Mouse (Mus musculus) macrophage (primary cell): ENCODE measurements around the gene 5730507C01Rik. TPM values are rescaled to one million over a fixed set of nuclear protein-coding genes. Genes with fewer than 3 reads are reported as not detected.
"Not testable (repeated sequence)": the region's sequence is repeated elsewhere in the genome, so short reads cannot be mapped to it uniquely, and the experiment has no call there.

Source experiments
- H3K27ac ChIP-seq: fragments of 350-480 bp; formaldehyde crosslinking; 2 replicates; pipeline ENCODE4 v1.9.0; 2021
- H3K36me3 ChIP-seq: fragments of 350-480 bp; formaldehyde crosslinking; 2 replicates; pipeline ENCODE4 v1.9.0; 2021; ENCODE audit errors: inconsistent target
- H3K4me3 ChIP-seq: fragments of 350-480 bp; formaldehyde crosslinking; 2 replicates; pipeline ENCODE4 v1.9.0; 2021; ENCODE audit errors: inconsistent target
- H3K79me2 ChIP-seq: fragments of 350-480 bp; formaldehyde crosslinking; 2 replicates; pipeline ENCODE4 v1.9.0; 2021; ENCODE audit errors: inconsistent target
- WGBS: methylation state at CpG from one replicate; pipeline ENCODE4 v1.1.7; 2026; ENCODE audit warnings: inconsistent platforms; ENCODE audit not compliant: missing documents; 5-methylcytosine and 5-hydroxymethylcytosine counted together
- polyA plus RNA-seq: library from polyadenylated mRNA; stranded (reverse); fragments of 250-400 nt; gene quantifications from 3 replicates; pipeline ENCODE4 v1.2.4, GENCODE M21; 2018; ENCODE audit warnings: inconsistent platforms
- total RNA-seq, 78 experiments: library from RNA; depleted of rRNA; stranded (reverse); fragments of 250-400 nt; gene quantifications; 1 replicate in 9 of 78; 2 replicates in 24 of 78; 3 replicates in 43 of 78; 4 replicates in 2 of 78; pipeline ENCODE4 v1.2.4; 2018; ENCODE audit warnings: inconsistent platforms in 56 of 78

5730507C01Rik gene
- not detected for total RNA-seq (2018; cell fraction: chromatin; rRNA removed)
- total RNA-seq (2018; cell fraction: cytosol; rRNA removed), result under 1 TPM in 1 of 26 experiments, not detected in 25; 0.04 TPM
- total RNA-seq (2018; cell fraction: nucleus; rRNA removed), result under 1 TPM in 1 of 26 experiments, not detected in 25; 0.29 TPM
- not detected in 3 replicates for polyA plus RNA-seq

DNA sequence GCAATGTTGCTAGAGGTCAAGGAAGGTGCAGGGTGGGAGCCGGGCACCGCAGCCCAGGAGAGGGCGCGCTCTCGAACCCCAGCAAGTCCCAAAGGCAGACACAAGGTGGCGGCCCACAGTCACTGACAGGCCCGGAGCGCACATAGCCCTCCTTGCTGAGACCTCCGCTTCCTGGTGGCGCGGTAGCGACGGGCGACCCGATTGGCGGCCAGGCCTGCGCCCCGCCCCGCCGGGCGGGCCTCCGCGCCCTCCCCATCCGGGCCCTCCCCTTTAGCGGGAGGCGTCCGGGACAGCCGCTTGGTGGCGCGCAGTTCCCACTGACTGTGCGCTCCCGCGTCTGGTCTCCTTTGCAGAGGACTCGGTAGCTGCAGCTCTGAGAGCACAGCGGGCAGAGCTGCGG is at the start of gene 5730507C01Rik:
Gene 5730507C01Rik, plus strand, starts transcription at position 340 of the 400 bp plus-strand sequence.
- WGBS, result 18% methylated on average over 35 of the region's 36 CpGs
- Histone ChIP-seq H3K36me3 (no peaks in the 10 kb centered on the region), H3K27ac (no peak within 1 kb of the TSS), H3K79me2 (no peaks in the 10 kb centered on the region), H3K4me3 (no peak within 1 kb of the TSS)

DNA sequence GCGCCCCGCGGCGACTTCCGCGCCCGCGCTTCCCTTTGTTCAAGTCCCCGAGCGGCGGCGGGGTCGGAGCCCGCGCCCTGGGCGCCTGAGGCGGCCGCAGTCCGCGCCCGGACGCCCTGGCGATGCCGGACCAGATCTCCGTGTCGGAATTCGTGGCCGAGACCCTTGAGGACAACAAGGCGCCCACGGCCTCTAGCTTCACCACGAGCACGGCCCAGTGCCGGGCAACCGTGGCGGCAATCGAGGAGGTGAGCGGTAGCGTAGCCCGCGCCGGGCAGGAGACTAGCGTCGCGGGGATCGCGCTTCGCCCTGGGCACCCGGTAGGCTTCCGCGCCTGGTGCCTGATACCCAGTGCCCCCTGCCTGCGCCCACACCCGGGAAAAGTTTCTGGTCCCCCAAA is 306 bp downstream of the 5730507C01Rik start:
- H3K4me3 ChIP-seq, H3K36me3 ChIP-seq, H3K79me2 ChIP-seq, H3K27ac ChIP-seq: not testable (repeated sequence)
- WGBS, result no CpG with 5 or more reads among the region's 52 CpGs

GRCm38 (mm10) chr12:18515077-18515476 is 767 bp downstream of the 5730507C01Rik start:
- not testable (repeated sequence) for H3K27ac ChIP-seq, H3K36me3 ChIP-seq, H3K4me3 ChIP-seq, H3K79me2 ChIP-seq
- WGBS, result 34% methylated on average over 9 of the region's 17 CpGs
